Mouse (Mus musculus) mouse embryonic stem cell (cell line): ENCODE measurements around the gene Fbxl8.

Experiments used
- in situ Hi-C, 2 experiments: fragments of 300-500 bp; cut with MboI; formaldehyde crosslinking; loops; 1 replicate in 1 of 2; 3 replicates in 1 of 2; pipeline ENCODE4 v1.14.3; 2019 to 2020; ENCODE audit warnings: low sequenced_read_pairs in 2 of 2, low pct_unique_long_range_greater_than_20kb in 1 of 2, mixed read lengths in 1 of 2; ENCODE audit not compliant: unreplicated experiment in 1 of 2

Fbxl8 gene

DNA sequence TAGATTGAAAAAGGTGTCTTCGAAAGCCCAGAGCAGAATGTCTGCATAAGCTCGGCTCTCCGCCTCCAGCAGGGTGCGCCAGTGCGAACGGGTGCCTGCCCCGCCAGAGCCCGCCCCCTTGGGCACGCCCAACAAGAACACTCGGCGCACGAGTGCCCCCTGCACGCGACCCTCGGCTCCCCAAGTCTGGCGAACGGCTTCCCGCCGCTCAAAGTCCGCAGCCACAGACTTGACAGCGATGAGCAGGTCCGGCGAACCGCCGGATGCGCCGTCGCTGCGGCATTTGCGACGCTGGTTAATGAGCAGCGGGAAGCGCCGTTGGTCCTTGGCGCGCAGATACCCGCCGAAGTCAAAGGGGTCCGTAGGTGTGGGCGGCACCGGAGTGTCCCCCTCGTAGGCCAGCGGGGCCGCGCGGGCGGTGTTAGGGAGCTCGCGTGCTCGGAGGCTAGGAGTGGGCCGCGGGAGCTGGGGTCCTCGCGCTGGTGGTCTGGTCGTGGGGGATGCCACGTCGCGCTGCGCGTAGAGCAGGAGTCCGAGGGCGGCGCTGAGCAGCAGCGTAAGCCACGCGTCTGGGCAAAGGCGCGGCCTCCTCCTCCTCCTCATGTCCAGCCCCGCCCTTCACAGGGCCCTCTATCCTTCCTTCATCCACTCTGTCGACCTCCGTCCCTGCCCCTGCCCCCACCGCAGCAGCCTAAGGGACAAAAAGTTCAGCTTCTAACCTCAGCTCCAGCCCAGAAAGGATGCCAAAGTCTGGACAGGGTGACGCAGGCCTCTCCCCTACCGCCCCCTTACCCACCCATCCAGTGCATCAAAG lies 10.1 kb upstream of the Fbxl8 start:
- in situ Hi-C loops: no loop called here

DNA sequence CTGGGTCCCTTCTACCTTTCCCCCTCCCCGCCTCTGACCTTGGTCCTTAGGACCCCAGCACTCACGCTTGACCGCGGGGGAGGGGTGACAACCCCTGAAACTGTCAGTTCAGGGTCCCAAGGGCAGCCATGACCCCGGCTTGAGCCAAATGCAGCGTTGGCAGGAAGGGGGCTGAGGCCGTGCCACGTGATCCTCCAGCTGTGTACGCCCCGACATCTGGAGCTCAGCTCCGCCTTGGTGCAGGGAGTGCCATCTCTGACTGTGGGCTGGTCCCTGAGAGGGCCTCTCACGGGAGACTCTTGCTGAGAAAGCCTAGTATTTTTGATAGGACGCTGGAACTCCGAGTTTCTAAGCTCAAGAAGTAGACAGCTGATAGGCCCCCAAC lies 9.5 kb upstream of the Fbxl8 start, which contains the start of gene B3gnt9:
TSS of gene B3gnt9 (minus strand) at position 188 of the 385 bp plus-strand sequence.
- in situ Hi-C loops: no loop called here

DNA sequence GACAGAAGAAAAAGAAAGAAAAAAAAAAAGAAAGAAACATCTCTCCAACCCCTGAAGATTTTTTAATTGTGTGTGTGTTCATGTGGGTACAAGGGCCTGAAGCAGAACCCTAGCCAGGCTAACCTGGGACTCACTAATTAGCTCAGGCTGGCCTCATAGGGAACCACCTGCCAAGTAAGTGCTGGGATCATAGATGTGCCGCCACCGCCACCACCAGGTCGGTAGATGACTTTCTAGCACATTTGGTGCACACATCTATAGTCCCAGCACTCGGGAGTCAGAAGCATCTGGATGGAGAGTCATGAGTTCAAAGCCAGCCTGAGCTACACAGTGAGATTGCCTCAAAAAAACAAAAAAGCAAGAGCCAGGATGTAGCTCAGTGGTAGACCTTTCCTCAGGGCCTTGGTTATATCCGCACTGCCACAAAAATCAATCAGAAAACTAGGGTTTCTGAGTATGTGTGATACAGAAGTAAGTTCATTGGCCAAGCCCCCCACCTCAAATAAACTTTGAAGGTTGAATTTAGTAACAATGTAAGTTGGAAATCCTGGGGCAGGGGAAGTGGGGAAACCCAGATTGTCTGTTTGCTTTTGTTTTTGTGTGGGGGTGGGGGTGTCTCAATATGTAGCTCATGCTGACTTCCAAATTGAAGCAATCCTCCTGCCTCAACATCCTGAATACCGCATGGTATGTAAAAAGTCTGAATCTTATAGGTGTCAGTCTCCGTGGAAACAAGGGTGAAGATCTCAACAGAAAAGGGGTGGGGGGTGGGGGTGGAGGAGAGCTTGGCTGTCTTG lies 6.9 kb upstream of the Fbxl8 start:
- in situ Hi-C loops: no loop called here

DNA sequence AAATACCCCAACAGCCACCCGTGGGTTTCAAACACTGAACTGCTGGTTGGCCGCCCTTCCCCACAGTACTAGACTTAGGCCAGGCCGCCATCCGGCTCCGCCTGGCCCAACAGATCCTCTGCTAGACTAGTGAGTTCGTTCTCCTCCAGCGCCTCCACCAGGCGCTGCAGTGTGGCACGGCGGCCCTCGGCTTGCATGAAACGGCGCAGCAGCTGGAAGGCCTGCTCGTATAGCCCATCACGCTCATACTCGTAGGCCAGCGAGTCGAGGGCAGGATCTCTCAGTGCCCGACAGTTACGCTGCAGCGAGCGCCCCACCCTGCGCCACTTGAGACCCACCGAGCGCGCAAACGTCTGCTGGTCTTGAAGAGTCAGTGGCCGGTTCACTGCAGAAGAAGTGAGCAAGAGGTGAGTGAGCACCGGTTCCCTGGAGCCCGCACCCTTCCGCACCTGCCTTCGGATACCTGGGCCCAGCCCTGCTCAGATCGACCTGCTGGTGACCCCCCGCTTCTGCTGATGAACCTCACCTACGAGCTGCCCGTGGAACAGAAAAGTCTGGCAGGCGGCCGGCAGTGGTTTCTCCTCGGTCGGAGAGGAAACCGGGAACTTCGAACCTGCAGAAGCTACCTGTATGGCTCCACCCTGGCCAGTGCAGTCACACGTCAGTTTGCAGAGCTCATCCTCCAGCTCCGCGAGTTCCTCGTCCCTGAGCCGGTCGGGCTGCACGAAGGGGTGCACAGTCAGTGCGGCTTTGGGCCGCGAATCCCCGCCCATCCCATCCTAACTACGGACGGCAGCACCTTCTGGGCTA lies 5.3 kb upstream of the Fbxl8 start:
- in situ Hi-C loops: no loop called here

DNA sequence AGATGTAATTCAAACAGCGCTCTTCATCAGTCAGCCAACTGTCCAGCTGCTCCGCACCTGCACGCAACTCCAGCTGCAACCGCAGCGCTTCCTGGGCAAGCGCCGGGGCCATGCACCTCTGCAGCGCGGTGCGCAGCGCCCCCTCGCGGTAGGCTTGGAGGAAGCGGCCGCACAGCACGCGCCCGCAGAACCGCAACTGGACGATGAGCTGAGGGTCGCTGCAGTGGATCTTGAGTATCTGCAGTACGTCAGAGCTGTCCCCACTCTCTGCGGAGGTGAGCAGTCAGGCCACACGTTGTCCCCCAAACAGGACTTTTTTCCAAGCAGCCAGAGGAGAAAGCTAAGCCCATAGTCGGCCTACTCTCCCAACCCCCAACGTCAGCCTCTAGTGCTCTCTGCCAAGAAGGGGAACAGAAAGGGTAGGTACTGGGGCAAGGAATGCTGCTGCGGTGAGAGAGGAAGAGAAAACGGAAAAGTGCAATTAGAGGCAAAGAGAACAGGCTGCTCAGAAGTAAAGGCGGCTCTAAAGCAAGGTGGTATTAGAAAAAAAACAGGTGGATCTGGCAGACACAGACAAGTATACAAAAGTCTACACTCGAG lies 4.6 kb upstream of the Fbxl8 start:
- in situ Hi-C loops: no loop called here

DNA sequence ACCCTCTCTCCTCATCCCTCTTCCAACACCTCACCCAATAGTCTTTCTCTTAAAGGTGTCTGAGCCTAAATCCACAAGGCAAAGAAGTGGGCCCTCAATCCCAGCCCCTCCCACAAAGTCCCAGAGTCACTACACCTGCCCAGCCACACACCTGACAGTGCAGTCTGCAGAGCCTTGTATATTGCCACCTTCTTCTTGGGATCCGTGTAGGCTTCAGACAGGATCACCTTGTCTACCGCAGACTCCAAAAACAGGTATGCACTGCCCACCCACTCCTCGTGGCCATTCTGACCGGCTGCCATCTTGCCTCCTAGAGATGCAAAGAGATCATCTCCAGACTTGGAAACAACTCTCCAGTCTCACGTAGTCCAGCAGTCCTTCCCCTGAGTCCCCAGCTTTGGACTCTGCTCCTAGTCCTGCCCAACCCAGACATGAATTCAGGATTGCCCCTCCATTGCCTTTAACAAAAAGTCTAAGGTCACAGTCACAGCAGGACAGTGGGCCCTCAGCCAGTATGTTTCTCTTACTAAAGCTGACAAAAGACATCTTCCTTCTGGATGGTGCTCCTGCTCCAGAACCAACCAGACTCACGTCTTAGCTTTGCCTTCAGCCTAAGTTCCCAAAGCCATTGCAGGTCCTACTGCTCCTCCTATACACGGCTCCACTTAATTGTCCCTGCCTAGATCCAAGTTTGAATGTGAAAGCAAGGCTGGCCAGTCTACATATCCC lies 3.9 kb upstream of the Fbxl8 start:
- in situ Hi-C loops: no loop called here

DNA sequence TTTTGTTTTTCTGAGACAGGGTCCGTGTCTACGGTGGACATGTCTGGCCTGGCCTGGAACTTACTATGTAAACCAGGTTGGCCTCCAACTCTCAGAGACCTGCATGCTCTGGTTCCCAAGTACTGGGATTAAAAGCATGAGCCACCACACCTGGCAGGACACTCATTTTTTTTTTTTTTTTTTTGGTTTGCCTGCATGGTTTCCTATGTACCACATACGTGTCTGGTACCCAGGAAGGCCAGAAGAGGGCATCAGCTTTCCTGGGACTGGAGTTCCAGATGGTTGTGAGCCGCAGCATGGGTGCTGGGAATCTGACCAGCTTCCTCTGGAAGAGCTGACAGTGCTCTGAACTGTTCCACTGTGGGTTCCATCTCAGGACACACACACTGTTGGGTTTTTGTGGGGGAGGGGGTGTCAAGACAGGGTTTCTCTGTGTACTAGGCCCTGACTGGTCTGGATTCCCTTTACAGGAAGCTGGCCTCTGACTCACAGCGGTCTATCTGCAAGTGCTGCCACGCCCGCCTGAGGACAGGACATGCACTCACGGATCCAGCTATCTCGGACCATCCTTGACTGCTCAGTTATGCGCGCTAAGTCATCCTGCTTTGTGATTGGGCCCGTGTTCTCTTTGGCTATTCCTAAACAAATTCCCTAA lies 3.0 kb upstream of the Fbxl8 start:
- in situ Hi-C loops: no loop called here

DNA sequence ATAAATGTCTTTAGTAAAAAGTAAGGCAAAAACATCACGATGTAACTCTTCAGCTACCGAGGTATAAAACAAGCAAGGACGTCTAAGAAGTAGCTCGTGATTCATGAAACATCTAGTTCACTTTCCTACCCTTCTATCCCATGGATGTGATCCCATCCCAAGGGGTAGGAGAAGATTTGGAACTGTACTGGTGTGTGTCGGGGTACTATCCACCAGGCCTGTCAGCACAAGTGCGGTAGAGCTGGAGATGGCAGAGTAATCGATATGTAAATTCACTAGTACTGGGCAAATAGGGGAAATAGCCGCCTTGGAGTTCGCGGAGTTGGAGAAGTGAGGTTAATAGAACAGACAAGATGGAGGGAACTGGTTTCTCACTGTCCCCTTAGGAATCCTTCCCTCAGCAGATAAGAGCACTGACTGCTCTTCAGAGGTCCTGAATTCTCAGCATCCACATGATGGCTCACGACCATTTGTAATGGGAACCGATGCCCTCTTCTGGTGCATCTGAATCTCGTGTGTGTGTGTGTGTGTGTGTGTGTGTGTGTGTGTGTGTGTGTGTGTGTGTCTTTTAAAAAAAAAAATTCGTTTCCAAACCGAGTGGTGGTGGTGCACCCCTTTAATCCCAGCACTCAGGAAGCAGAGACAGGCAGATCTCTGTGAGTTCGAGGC lies 1.1 kb upstream of the Fbxl8 start:
- in situ Hi-C loops: no loop called here

DNA sequence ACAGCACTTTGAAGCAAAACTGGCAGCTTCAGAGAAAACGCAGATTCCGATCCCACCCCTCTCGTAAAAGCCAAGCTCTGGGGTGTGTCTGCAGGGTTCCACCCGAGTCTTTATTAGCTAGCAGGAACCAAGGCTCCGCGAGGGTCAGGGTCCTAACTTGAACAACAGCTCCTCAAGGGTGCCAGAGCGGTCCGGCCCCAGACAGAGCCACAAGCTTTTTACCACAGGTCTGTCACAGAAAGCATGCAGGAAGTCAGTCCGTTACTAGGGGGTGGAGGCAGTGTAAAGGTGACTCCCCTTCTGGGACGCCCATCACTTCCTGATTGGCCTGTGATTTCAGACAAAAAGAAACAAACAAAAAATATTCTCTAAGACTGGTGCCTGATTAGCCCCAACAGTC lies 680 bp downstream of the Fbxl8 start:
- in situ Hi-C loops: no loop called here

DNA sequence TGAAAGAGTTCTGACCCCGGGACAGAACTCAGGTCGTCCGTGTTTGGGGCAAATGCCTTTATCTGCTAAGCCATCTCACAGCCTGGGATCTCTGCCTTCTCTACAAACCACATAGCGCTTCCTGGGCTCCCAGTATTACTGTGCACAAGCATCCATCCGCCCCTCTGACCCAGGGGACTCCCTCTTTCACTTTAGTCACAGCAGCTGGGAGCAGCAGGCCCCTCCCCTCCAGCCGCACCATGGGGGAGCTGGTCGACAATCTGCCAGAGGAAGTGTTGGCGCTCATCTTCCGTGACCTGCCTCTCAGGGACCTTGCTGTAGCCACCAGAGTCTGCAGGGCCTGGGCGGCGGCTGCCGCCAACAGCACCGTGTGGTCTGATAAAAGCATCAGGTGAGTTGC lies 2.3 kb downstream of the Fbxl8 start:
- in situ Hi-C loops: no loop called here

DNA sequence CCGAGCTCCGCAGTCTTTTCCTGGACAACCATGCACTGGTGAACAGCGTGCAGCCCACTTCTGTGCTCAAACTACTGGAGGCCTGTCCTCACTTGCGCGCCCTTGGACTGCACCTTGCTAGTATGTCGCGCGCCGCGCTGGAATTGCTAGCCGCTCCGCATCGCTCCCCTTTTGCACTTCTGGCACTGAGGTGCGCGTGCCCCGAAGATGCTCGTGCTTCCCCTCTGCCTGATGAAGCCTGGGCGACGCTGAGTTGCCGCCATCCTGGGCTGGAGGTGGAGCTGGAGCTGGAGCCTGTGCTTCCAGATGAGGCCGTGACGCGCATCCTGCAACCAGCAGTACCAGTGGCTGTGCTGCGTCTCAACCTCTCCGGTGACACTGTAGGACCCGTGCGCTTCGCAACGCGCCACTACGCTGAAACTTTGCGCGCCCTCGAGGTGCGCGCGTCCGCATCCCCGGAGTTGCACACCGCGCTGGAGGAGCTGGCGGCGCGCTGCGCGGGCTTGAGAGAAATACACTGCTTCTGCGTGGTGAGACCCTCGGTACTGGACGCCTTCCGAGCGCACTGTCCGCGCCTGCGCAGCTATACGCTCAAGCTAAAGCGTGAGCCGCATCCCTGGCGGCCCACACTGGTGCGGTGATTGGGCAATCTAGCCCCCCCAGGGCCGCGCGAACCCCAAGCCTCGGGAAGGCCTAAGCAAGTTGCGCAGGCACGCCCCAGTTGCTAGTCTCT lies 4.1 kb downstream of the Fbxl8 start:
- in situ Hi-C loops: no loop called here

DNA sequence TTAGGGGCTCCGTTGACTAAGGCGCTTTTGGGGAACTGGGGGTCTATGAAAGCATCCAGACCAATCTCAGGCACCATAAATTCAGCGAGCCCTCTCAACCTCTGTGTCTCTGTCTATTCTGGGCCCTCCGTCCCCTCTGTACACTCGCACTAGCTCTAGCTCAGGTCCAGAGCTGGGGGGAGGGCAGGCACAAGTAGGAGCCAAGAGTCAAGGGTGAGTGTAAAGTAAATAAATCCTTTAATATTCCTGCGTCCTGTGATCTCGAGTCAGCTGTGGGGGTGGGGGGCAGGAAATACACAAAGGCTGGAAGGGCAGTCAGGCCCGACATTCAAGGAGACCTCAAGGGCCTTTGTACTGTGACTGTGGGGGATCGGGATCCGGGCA lies 4.6 kb downstream of the Fbxl8 start:
- in situ Hi-C loops: no loop called here

DNA sequence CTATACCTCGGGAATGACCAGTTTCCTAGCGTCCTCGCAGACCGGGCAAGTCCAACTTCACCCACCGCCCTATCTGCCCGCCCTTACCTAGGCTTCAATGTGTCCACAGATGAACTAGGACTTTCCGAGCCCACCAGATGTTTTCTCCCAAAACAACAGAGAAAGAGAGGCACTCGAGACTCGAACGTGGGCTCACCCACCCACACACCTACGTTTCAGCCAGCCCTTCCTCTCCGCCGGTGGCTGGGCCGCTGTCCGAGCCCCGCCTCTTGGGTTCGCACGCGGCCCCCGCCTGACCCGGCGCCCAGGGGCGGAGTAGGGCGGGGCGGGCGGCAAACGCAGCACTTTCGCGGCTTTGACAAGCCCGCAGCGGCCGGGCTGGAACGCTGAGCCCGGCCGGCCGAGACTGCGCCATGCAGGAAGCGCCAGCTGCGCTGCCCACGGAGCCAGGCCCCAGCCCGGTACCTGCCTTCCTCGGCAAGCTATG lies 5.1 kb downstream of the Fbxl8 start, which contains the start of gene Hsf4:
TSS of gene Hsf4 (plus strand) at position 341 of the 487 bp plus-strand sequence.
- in situ Hi-C loops: no loop called here

DNA sequence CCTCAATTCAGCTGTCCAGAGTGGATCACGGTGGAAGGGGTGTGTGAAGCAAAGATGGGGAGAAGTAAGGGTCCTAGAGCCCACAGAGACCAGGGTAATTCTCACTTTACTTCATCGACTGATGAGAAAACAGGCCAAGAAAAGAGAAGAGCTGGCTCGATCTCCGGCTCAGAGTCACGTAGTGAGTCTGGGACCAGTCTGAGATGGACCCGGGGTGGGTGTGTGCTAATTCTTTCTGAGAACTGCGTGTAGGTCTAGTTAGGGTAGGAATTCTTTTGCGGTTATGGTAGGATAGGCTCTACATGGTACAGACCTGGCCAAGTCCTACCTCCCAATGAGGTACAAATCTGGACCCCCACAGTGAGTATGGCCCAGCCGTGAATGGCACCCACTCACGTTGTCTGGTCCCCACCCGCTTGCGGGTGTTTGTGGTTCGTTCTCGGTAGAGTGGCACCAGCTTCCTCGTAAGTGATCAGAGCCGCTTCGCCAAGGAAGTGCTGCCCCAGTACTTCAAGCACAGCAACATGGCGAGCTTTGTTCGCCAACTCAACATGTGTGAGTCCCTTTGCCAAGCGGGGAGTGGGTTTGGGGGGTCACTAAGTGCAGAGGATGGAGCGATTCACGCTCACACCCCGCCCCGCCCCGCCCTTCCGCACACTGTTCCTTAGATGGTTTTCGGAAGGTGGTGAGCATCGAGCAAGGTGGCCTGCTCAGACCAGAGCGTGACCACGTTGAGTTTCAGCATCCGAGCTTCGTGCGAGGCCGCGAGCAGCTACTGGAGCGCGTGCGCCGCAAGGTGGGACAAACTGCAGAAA lies 5.9 kb downstream of the Fbxl8 start:
- in situ Hi-C loops: no loop called here

DNA sequence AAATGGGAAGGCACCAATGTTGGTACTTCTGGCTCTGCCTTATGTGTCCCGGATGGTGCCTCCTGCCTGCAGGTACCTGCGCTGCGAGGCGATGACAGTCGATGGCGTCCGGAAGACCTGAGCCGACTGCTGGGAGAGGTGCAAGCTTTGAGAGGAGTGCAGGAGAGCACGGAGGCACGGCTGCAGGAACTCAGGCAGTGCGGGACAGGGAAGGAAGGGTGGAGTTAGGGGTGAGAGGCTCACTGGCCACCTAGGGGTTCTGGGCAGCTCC lies 6.4 kb downstream of the Fbxl8 start:
- in situ Hi-C loops: no loop called here

DNA sequence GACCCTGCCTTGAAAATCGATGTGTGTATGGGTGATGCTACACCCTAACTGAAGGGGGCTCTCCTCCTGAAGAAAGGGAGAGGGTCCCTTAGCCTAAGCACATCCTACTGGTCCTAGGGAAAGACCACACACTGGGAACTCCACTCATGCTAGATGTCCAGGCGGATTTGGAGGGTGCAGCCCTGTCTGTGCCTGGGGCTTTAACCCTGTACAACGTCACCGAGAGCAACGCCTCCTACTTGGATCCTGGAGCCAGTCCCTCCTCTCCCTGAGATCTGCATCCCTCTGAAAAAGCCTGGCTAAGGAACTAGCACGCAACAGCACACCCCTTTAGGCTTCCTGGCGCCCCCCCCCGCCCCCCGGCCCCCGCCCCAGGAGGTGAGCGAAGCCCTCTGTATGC lies 10.9 kb downstream of the Fbxl8 start:
- in situ Hi-C loops: no loop called here
